Mouse (Mus musculus) bone marrow macrophage, adult 2 months (primary cell): ENCODE results near the gene Gria4.

Source experiments
- CTCF ChIP-seq: IDR thresholded peaks from 2 replicates; pipeline ENCODE4 v1.5.1; 2012; ENCODE audit warnings: low read depth, mild to moderate bottlenecking, low read length, moderate library complexity
- POLR2A ChIP-seq: IDR thresholded peaks from 2 replicates; pipeline ENCODE4 v1.6.1; 2012; ENCODE audit warnings: mild to moderate bottlenecking, low read depth, low read length, borderline replicate concordance

GRCm38 (mm10) chr9:4803151-4803755 is 7.2 kb upstream of the Gria4 start:
- TF ChIP-seq POLR2A (no peak), CTCF (no peak)
